Mouse (Mus musculus): Measurements from ENCODE around the gene St7. TPM values are rescaled to one million over a fixed set of nuclear protein-coding genes. Genes with fewer than 3 reads are reported as not detected.
"Not testable (repeated sequence)": the region's sequence is repeated elsewhere in the genome, so short reads cannot be mapped to it uniquely, and the experiment has no call there.

Gene St7
- polyA plus RNA-seq, 1 experiment = 8.4 TPM

DNA sequence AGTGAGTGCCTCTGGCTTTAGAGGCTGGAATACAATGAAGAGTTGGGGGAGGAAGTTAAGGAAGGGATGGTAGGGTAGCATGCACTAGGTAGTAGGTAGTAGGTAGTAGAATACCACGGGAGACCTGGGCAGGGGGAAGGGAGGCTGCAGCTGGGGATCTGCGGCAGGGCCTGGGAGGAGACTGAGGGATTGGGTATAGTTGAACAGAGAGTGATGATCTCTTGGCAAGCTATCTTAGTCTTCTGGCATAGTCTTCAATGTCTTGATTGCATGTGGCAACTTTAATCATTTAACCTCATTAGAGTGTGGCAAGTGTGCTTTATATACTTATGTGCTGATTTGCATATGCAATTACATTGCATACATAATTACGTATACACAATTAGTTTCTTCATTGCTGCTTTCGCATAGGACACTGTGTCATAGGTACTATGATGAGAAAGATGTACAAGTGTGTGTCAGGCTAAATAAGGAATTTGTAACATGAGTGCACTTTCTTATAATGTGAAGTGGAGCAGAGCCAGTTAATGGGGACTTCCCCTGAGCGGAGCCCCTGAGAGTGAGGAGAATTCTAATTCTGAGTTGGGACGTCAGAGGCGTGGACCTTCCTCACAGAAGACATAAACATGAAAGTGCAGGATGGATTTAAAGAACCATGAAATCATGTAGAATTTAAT, 8.3 kb downstream of the St7 start:
- no peak overlapping the region for H3ac ChIP-seq (ENCODE audit: control insufficient read depth, insufficient read length)
- H3K4me2 ChIP-seq (ENCODE audit: low read depth) = no peak overlapping the region
- H3K79me2 ChIP-seq (ENCODE audit: control insufficient read depth, insufficient read depth) = no peaks in the 10 kb centered on the region
- no peaks in the 10 kb centered on the region for H3K27me3 ChIP-seq (ENCODE audit: control insufficient read depth, insufficient read depth, insufficient read length)
- no peak for TF ChIP-seq MYOD1 (IDR thresholded peaks at IDR 0.05; ENCODE audit: control insufficient read depth in 1 of 3, insufficient read length in 2 of 3, low read depth in 2 of 3)
- no peak for TF ChIP-seq TCF12 (IDR thresholded peaks at IDR 0.05; ENCODE audit: insufficient read depth, poor library complexity, severe bottlenecking)
- TF ChIP-seq MAX (IDR thresholded peaks at IDR 0.05; ENCODE audit: low read depth) = no peak
- no peak for TF ChIP-seq REST (IDR thresholded peaks at IDR 0.05; ENCODE audit: insufficient read depth, insufficient read length)
- TF ChIP-seq E2F4 (IDR thresholded peaks at IDR 0.05; ENCODE audit: insufficient read depth) = no peak
- TF ChIP-seq POLR2AphosphoS2 (IDR thresholded peaks at IDR 0.05; ENCODE audit: insufficient read length, low read depth) = no peak
- H3K36me3 ChIP-seq (ENCODE audit: control insufficient read depth, insufficient read depth) = no peaks in the 10 kb centered on the region
- H3K4me3 ChIP-seq = no peak overlapping the region

DNA sequence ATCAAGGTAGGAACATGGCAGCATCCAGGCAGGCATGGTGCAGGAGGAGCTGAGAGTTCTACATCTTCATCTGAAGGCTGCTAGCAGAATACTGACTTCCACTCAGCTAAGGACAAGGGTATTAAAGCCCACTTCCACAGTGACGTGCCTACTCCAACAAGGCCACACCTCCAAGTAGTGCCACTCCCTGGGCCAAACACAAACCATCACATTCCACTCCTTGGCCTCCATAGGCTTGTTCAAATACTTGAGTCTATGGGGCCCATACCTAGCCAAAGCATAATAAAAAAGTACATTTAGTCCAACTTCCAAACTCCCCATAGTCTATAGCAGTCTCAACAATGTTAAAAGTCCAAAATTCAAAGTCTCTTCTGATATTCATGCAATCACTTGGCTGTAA, 11.3 kb downstream of the St7 start:
- H3K4me2 ChIP-seq (ENCODE audit: low read depth); H3K79me2 ChIP-seq (ENCODE audit: control insufficient read depth, insufficient read depth); H3K27me3 ChIP-seq (ENCODE audit: control insufficient read depth, insufficient read depth, insufficient read length); H3K4me3 ChIP-seq; H3K36me3 ChIP-seq (ENCODE audit: control insufficient read depth, insufficient read depth); H3ac ChIP-seq (ENCODE audit: control insufficient read depth, insufficient read length): not testable (repeated sequence)

DNA sequence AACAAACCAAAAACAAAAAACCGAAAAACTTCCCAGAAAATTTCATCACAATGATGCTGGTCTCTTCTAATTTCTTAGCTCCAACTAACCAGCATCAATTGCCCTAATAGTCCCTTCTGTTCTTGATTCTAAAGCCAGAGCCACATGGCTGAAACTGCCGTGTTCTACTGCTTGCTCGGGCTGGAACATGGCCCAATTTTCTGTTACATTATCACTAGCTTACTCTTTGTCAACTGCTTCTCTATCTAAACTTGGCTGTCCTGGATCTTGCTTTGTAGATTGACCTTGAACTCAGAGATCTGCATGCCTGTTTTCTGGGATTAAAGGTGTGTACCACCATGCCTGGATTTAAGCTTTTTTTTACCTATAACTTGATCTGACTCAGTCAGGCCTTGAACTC, 13.2 kb downstream of the St7 start:
- Histone ChIP-seq H3K27me3 (ENCODE audit: control insufficient read depth, insufficient read depth, insufficient read length) (no peaks in the 10 kb centered on the region), H3K4me2 (ENCODE audit: low read depth) (no peak overlapping the region), H3K36me3 (ENCODE audit: control insufficient read depth, insufficient read depth) (no peaks in the 10 kb centered on the region), H3ac (ENCODE audit: control insufficient read depth, insufficient read length) (no peak overlapping the region), H3K79me2 (ENCODE audit: control insufficient read depth, insufficient read depth) (no peaks in the 10 kb centered on the region), H3K4me3 (no peak overlapping the region)
- no peak for TF ChIP-seq MYOG (IDR thresholded peaks at IDR 0.05; ENCODE audit: control insufficient read depth in 1 of 3, insufficient read depth in 1 of 3, insufficient read length in 2 of 3, low read depth in 2 of 3)
- TF ChIP-seq POLR2AphosphoS2 (IDR thresholded peaks at IDR 0.05; ENCODE audit: insufficient read length, low read depth) = no peak
- TF ChIP-seq MAX (IDR thresholded peaks at IDR 0.05; ENCODE audit: low read depth) = no peak
- no peak for TF ChIP-seq POLR2A (IDR thresholded peaks at IDR 0.05; ENCODE audit: insufficient read length, low read depth)
- no peak for TF ChIP-seq CEBPB (IDR thresholded peaks at IDR 0.05; ENCODE audit: insufficient read depth, poor library complexity, severe bottlenecking)
- no peak for TF ChIP-seq E2F4 (IDR thresholded peaks at IDR 0.05; ENCODE audit: insufficient read depth)
- TF ChIP-seq SRF (IDR thresholded peaks at IDR 0.05; ENCODE audit: control insufficient read depth, insufficient read length, low read depth) = no peak

DNA sequence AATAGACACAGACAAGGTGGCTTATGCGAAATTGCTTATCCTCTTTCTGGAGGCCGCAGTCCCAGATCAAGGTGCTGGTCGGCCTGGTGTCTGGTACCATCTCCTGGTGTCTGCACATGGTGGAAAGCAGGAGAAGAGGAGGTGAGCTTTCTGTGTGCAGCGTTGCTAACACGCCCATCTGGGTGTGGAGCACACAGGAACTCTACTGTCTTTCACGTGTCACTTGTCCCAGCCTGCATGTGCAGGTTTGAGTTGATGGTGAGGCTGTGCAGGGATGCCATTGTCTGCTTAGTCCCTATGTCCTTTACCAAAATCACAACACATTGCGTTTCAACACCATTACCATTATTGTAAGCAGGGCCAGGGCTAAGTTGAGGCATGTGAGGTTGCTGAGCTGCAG, 26.2 kb downstream of the St7 start:
- TF ChIP-seq CEBPB (IDR thresholded peaks at IDR 0.05; ENCODE audit: insufficient read depth, poor library complexity, severe bottlenecking) (no peak), MYOD1 (IDR thresholded peaks at IDR 0.05; ENCODE audit: control insufficient read depth in 1 of 3, insufficient read length in 2 of 3, low read depth in 2 of 3) (no peak), TCF12 (IDR thresholded peaks at IDR 0.05; ENCODE audit: insufficient read depth, poor library complexity, severe bottlenecking) (no peak), E2F4 (IDR thresholded peaks at IDR 0.05; ENCODE audit: insufficient read depth) (no peak), MAX (IDR thresholded peaks at IDR 0.05; ENCODE audit: low read depth) (no peak), TCF3 (IDR thresholded peaks at IDR 0.05; ENCODE audit: insufficient read length, low read depth) (no peak), MYOG (IDR thresholded peaks at IDR 0.05; ENCODE audit: control insufficient read depth in 1 of 3, insufficient read depth in 1 of 3, insufficient read length in 2 of 3, low read depth in 2 of 3) (no peak), REST (IDR thresholded peaks at IDR 0.05; ENCODE audit: insufficient read depth, insufficient read length) (no peak), POLR2AphosphoS2 (IDR thresholded peaks at IDR 0.05; ENCODE audit: insufficient read length, low read depth) (no peak), USF1 (IDR thresholded peaks at IDR 0.05; ENCODE audit: low read depth) (no peak), POLR2A (IDR thresholded peaks at IDR 0.05; ENCODE audit: insufficient read length, low read depth) (no peak), SRF (IDR thresholded peaks at IDR 0.05; ENCODE audit: control insufficient read depth, insufficient read length, low read depth) (no peak)
- H3K27me3 ChIP-seq (ENCODE audit: control insufficient read depth, insufficient read depth, insufficient read length) = no peaks in the 10 kb centered on the region
- no peak overlapping the region for H3K4me2 ChIP-seq (ENCODE audit: low read depth)
- H3K79me2 ChIP-seq (ENCODE audit: control insufficient read depth, insufficient read depth) = no peaks in the 10 kb centered on the region
- no peaks in the 10 kb centered on the region for H3K36me3 ChIP-seq (ENCODE audit: control insufficient read depth, insufficient read depth)
- H3K4me3 ChIP-seq = no peak overlapping the region
- H3ac ChIP-seq (ENCODE audit: control insufficient read depth, insufficient read length) = no peak overlapping the region

DNA sequence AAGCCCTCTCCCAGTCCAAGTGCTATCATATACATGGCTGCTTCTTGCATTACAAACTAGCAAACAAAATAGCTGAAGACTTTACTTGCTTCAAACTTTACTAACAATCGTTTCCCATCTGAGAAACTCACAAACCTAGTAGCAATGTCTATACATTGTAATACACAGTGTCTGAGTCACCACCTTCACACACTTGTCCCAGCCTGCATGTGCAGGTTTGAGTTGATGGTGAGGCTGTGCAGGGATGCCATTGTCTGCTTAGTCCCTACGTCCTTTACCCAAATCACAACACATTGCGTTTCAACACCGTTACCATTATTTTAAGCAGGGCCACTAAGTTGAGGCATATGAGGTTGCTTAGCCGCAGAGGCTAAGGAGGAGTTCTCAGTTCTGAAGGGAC, 26.7 kb downstream of the St7 start:
- Histone ChIP-seq H3K4me2 (ENCODE audit: low read depth) (no peak overlapping the region), H3K27me3 (ENCODE audit: control insufficient read depth, insufficient read depth, insufficient read length) (no peaks in the 10 kb centered on the region), H3ac (ENCODE audit: control insufficient read depth, insufficient read length) (no peak overlapping the region), H3K79me2 (ENCODE audit: control insufficient read depth, insufficient read depth) (no peaks in the 10 kb centered on the region), H3K36me3 (ENCODE audit: control insufficient read depth, insufficient read depth) (no peaks in the 10 kb centered on the region), H3K4me3 (no peak overlapping the region)
- TF ChIP-seq TCF12 (IDR thresholded peaks at IDR 0.05; ENCODE audit: insufficient read depth, poor library complexity, severe bottlenecking) (no peak), POLR2A (IDR thresholded peaks at IDR 0.05; ENCODE audit: insufficient read length, low read depth) (no peak), MYOD1 (IDR thresholded peaks at IDR 0.05; ENCODE audit: control insufficient read depth in 1 of 3, insufficient read length in 2 of 3, low read depth in 2 of 3) (no peak), MYOG (IDR thresholded peaks at IDR 0.05; ENCODE audit: control insufficient read depth in 1 of 3, insufficient read depth in 1 of 3, insufficient read length in 2 of 3, low read depth in 2 of 3) (no peak), CEBPB (IDR thresholded peaks at IDR 0.05; ENCODE audit: insufficient read depth, poor library complexity, severe bottlenecking) (no peak), MAX (IDR thresholded peaks at IDR 0.05; ENCODE audit: low read depth) (no peak), REST (IDR thresholded peaks at IDR 0.05; ENCODE audit: insufficient read depth, insufficient read length) (no peak), TCF3 (IDR thresholded peaks at IDR 0.05; ENCODE audit: insufficient read length, low read depth) (no peak), E2F4 (IDR thresholded peaks at IDR 0.05; ENCODE audit: insufficient read depth) (no peak), USF1 (IDR thresholded peaks at IDR 0.05; ENCODE audit: low read depth) (no peak), SRF (IDR thresholded peaks at IDR 0.05; ENCODE audit: control insufficient read depth, insufficient read length, low read depth) (no peak), POLR2AphosphoS2 (IDR thresholded peaks at IDR 0.05; ENCODE audit: insufficient read length, low read depth) (no peak)
